Mouse (Mus musculus) kidney, adult 9 months (tissue): Measurements from ENCODE around the gene Tas1r2.

Source experiments
- DNase-seq: peaks from one replicate; pipeline ENCODE4 v3.0.0; 2022

The Tas1r2 gene

DNA sequence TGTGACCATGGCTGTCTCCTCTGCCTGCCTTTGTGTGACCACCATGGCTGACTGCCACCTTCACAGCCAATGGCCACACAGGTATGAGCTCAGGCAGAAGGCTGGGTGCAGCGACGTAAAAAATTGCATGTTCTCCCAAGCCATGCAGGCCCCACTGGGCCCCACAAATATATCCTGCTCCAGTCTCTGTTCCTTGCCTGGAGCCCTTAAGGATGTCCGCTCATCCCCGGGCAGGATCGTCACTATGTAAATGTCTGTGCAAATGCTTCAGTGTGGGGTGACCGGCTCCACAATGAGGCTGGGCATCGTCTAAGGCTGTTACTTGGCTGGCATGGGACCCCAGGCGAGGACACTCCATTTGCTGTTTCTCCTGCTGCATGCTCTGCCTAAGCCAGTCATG, at the start of gene Tas1r2:
Gene Tas1r2, plus strand, starts transcription at position 301 of the 400 bp plus-strand sequence.
- DNase-seq = no peak

- DNase-seq = no peak
Measured at GRCm38 (mm10) chr4:139605216-139605615, 48.1 kb upstream of the Tas1r2 start.

DNA sequence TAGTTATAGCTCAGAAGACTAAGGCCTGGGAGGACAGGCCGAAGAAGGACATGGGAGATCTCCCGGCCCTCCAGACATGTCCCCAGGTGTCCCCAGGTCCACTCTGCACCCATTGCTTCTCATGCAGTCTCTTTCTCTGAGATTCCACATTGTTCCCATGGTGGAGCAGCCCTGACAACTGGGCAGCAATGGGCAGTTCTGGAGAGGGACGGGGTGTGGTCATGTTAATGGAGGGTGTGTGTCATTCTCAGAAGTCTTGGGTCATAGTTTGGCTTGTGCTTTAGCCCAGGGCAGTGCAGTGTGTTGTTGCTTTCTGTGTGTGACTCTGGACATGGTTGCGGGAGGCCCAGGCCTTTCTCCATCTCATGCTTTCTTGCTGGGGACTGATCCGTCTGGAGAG, 46.6 kb upstream of the Tas1r2 start:
- no peak for DNase-seq

GRCm38 (mm10) chr4:139608975-139609374, 44.4 kb upstream of the Tas1r2 start:
- DNase-seq = no peak

DNA sequence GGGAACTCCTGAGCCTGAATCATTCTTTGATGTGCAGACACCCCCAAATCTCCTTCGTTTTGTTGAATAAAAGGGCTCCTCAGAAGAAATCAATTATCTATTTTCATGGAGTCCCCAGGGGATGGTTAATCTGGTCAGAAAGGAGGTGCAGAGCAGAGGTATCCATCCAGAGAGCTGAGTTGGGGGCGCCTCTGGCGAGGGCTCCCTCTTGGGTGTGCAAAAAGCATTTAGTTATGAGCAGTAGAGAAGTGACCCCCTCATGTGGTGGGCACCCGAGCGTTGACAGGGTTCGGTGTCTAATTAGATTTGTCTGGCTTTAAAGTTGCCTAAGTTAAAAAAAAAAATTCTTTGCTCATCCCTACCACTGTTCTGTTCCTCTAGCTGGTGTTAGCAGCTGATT, 42.4 kb upstream of the Tas1r2 start:
- DNase-seq = no peak

- DNase-seq = peak; percentile 81
Measured at GRCm38 (mm10) chr4:139611542-139611953, 41.8 kb upstream of the Tas1r2 start.

- no peak for DNase-seq
Measured at GRCm38 (mm10) chr4:139614524-139615260, 38.6 kb upstream of the Tas1r2 start.

DNA sequence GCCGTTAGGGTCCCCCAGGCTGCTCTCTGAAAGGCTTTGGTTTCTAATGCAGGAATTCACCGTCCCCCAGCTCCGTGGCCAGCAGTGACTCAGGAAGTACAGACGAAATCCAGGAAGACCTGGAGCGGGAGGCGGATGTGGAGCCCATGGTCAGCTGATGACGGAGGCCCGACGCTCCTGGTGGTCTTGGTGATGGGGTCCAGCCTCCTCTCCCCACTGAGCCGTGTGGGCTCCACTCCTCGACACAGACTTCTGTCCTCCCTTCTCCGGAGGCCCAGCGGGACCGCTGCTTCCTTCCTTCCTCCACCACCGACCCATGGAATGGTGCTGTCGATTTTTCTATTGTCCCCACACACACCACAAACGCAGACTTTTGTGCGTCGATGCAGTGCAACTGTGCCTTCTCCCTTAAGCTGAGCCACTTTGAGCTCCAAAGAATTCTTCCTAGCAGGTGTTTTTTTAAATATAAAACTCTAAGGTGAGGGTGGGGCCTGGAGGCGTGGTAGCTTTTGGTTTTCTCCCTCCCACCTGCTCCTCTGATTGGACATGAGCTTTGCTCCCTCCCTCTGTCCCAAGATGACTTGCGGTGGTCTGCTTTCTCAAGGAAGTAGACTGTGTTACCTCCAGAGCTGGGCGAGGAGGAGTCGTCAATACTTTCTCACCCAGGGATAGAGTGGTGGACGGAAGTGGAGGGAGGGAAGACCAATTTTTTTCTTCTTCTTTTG, 36.9 kb upstream of the Tas1r2 start:
- DNase-seq = peak; percentile 77

DNA sequence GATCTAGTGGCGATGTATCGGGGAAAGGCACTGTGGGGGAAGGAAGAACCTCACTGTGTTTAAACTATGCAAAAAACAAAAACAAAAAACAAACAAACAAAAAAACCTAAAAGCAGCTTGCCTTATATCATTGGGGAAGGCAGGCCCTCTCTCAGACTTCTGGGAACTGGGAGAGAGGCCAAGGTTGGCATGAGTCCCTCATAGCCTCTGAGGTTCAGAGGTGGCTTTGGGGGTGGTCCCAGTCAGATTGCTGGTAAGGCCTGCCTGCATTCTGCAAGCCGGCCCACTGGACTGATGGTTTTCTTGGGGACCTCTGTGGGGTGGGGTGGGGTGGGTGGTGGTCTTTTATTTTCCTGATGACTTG, 36.4 kb upstream of the Tas1r2 start:
- no peak for DNase-seq

- no peak for DNase-seq
Measured at GRCm38 (mm10) chr4:139619765-139620164, 33.6 kb upstream of the Tas1r2 start.

DNA sequence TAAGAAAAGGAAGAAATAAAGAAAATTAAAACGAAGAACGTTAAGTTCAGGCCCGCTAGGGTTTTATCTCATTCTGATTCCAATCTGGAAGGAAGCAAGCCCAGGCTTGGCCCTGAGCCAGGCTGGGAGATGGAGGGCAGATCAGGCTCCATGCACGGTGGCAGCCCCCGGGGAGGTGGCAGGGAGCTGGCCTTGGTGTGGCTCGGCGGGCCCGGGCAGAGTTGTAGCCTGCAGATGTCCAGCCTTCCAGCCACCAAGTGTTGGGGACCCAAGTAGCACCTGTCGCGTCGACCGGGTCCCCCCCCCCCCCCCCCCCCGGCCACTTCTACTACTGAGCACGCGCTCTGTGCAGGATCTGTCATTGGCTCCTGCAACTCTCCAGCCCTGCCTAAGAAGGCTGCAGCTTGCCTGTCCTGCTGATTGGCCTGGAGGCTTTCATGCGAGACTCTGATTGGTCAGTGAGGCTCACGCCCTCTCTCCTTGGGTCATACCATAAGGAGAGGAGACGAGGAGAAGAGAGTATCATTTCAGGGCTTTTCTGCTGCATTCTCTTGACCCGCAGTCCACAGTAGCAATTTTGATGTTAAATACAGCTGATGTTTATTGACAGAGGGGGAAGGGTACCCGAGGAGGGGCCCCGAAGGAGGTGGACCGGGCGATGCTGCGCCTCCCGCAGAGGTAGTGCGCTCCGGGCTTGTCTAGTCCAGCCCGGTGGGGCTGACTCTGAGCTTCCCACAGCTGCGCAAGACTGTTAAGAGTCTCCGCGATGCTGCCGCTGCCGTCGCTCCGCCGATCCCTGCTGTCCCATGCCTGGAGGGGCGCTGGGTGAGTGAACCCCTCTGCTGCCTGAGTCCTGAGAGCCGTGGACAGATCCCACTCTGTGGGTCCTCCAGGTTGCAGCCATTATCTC, 30.7 kb upstream of the Tas1r2 start, which contains the start of gene Aldh4a1:
Gene Aldh4a1, plus strand, starts transcription at position 494 of the 910 bp plus-strand sequence.
- peak; percentile 97 for DNase-seq

DNA sequence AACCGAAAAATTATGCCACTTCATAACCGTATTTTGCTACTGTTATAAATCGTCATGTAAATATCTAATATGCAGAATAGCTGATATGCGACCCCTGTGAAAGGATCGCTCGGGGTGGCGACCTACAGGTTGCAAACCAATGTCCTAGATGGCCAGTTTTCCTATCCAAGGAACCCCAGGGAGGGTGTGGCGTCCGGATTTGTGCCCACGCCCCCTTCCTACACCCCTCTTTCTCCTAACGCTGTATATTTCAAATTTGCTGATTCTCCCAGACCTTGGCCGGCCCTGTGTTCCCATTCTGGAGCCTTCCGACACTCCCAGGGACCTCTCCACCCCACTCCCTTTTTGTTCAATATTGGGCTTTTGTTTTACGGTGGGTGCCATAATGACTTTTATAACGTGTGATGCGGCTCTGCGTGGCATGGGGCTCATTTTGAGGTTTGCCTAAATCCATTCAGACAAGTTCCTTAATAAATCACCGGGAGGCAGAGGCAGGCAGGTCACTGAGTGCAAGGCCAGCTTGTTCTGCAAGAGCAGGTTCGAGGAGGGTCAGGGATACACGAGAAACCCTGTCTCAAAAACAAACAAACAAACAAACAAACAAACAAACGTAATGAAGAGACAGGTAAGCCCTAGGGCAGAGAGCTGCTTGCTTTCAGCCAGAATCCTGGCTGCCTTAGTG, 29.8 kb upstream of the Tas1r2 start:
- DNase-seq = peak; percentile 36

DNA sequence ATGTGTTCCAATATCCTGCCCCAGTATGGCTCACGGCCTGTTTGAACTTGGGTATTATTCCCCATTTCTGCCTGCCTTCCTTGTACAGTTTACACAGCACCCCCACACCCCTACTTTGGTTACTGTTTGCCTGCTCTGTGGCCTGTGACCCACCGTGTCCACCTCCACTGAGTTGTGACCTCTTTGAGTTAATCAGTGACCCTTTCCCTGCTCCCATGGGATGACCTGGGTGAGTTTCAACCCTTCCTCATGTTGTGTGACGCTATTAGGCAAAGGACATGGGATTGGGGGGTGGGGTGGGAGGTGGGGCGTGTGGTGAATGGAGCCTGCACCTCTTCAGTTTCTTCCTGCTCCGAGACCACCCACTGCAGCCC, 29.2 kb upstream of the Tas1r2 start:
- peak; percentile 94 for DNase-seq

DNA sequence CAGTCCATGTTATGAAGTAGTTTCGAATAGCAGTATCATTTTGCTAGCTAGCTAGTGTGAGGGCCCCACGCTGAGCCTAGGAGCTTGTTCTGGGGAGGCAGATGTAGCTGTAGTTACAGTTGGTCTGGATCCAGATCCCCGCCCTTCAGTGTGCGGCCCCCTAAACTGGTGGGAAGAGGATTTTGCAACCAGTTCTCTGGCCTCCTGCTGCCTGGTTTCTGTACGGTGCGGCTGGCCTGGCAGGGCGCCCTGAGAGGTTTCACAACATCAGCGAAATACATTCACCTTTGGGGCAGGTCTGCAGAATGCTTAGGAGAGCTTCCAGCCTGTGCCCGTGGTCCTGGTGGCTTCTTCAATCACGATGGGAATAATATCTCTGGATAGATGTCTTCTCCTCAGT, 28.6 kb upstream of the Tas1r2 start:
- DNase-seq = peak; percentile 88

GRCm38 (mm10) chr4:139627361-139627760, 26.0 kb upstream of the Tas1r2 start:
- DNase-seq = no peak

GRCm38 (mm10) chr4:139630171-139630570, 23.2 kb upstream of the Tas1r2 start:
- DNase-seq = peak; percentile 93

- DNase-seq = peak; percentile 68
Measured at GRCm38 (mm10) chr4:139631141-139631540, 22.2 kb upstream of the Tas1r2 start.

GRCm38 (mm10) chr4:139631569-139632253, 21.6 kb upstream of the Tas1r2 start:
- peak; percentile 50 for DNase-seq

DNA sequence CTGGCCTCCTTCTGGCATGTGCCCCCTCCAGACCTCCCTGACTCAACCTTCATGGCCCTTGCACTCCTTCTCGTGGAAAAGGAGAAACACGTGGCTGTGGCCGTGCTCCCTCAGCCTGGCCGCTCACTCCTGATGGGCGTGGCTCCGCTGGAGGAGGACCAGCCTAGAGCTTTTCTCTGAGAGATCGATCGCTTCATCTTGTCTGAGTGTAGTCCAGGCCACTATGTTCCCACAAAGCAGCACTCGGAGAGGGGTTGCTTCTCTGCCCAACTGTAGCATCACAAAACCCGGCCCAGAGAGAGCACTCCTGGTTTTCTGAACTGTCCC, 21.1 kb upstream of the Tas1r2 start:
- peak; percentile 68 for DNase-seq

GRCm38 (mm10) chr4:139636373-139636772, 17.0 kb upstream of the Tas1r2 start:
- peak; percentile 64 for DNase-seq

GRCm38 (mm10) chr4:139637847-139638246, 15.5 kb upstream of the Tas1r2 start:
- no peak for DNase-seq

- DNase-seq = no peak
Measured at GRCm38 (mm10) chr4:139638356-139638755, 15.0 kb upstream of the Tas1r2 start.
